Comparison of ENCODE assay signal across 9 mouse cellular contexts in the genomic region with DNA sequence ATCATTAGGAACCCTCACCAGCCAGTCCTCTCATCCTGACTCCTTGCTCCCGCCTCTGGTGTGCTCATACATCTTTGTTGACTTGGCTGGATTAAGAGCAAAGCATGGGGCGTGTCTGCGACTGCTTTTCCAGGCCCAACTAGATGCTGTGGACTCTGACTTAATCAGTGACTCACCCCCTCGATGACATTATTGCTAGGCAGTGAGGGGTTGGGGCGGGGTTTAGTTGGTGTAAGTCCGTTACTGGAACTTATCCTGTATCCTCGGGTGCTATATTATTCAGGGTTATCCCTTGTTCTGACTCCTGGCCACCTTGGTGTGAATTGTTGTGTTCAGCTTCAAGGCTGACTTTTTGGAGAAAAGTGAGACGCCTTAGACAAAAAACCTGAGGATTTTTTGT.
DNase-seq lines count a peak whose midpoint lies in the region; ATAC-seq and TF ChIP-seq lines count a peak whose summit lies in the region.
"Had no signal": no experiment of that assay in that cellular context is flagged by ENCODE, and none has a peak within 500 bp of the region (broad histone marks: within the 10 kb centered on the region; RNA-seq: fewer than 3 reads in every experiment).

No protein-coding gene starts in this region.

- H3K4me2 ChIP-seq in kidney, embryonic 15.5 days, result no peak overlapping the region
- H3K4me2 ChIP-seq: liver, embryonic 11.5 days had no signal

- no peaks in the 10 kb centered on the region for H3K27me3 ChIP-seq in testis, adult 2 months (ENCODE audit: control insufficient read depth, insufficient read depth, low read length)
- H3K27me3 ChIP-seq in midbrain, embryonic 10.5 days (ENCODE audit: low read depth, poor library complexity, severe bottlenecking), result no peaks in the 10 kb centered on the region
- no peaks in the 10 kb centered on the region for H3K27me3 ChIP-seq in kidney, embryonic 15.5 days

- peaks cover 7% of the 10 kb centered on the region; the same call in 1 of the 2 replicates for H3K4me1 ChIP-seq in testis, adult 2 months (ENCODE audit: control insufficient read depth, insufficient read depth, low read length)
- peaks cover 20% of the 10 kb centered on the region for H3K4me1 ChIP-seq in midbrain, embryonic 10.5 days
- peaks cover 3% of the 10 kb centered on the region; the same call in 1 of the 2 replicates for H3K4me1 ChIP-seq in kidney, embryonic 15.5 days

- DNase-seq in adrenal gland, adult 2 months, result peak; percentile 34
- no peak for DNase-seq in adrenal gland, postnatal 4 days (ENCODE audit: low spot score in 2 of 2)
- DNase-seq in testis, postnatal 10 days (ENCODE audit: low spot score), result no peak
- no peak for DNase-seq in midbrain, embryonic 10.5 days (ENCODE audit: low spot score)
- no peak for DNase-seq in frontal cortex, postnatal 25 days (ENCODE audit: low spot score in 2 of 2)
- no peak for DNase-seq in cerebellum, postnatal 14 days

- no peaks in the 10 kb centered on the region for H3K36me3 ChIP-seq in testis, adult 2 months (ENCODE audit: control insufficient read depth, insufficient read depth, low read length)
- no peaks in the 10 kb centered on the region for H3K36me3 ChIP-seq in midbrain, embryonic 10.5 days
- no peaks in the 10 kb centered on the region for H3K36me3 ChIP-seq in kidney, embryonic 15.5 days

- no peaks in the 10 kb centered on the region for H3K9me3 ChIP-seq in midbrain, embryonic 10.5 days (replicated peaks)
- H3K9me3 ChIP-seq in kidney, embryonic 15.5 days (replicated peaks), result no peaks in the 10 kb centered on the region

- WGBS in midbrain, embryonic 10.5 days, result 70% methylated on average over 8 of the region's 8 CpGs
- 69% methylated on average over 8 of the region's 8 CpGs for WGBS in kidney, embryonic 15.5 days

- no peak overlapping the region for H3K27ac ChIP-seq in testis, adult 2 months (ENCODE audit: control insufficient read depth, insufficient read depth, low read depth, low read length)
- peak overlapping the region; percentile 80 for H3K27ac ChIP-seq in midbrain, embryonic 10.5 days (replicated peaks)
- H3K27ac ChIP-seq in kidney, embryonic 15.5 days, result no peak overlapping the region

- TF ChIP-seq POLR2A in testis, adult 2 months (IDR thresholded peaks at IDR 0.05; ENCODE audit: control insufficient read depth, low read depth, low read length), result no peak

- H3K9ac ChIP-seq in kidney, embryonic 15.5 days, result no peak overlapping the region

- TF ChIP-seq CTCF in testis, adult 2 months (IDR thresholded peaks at IDR 0.05; ENCODE audit: control insufficient read depth, insufficient read depth, insufficient replicate concordance, low read depth, low read length), result no peak

- ATAC-seq in kidney, embryonic 15.5 days (replicated peaks; ENCODE audit: low FRiP score), result no peak

- H3K4me3 ChIP-seq in testis, adult 2 months (ENCODE audit: control insufficient read depth, low read depth, low read length), result peak overlapping the region; percentile 24; the same call in 1 of the 2 replicates
- H3K4me3 ChIP-seq in midbrain, embryonic 10.5 days, result no peak overlapping the region
- H3K4me3 ChIP-seq in kidney, embryonic 15.5 days (replicated peaks), result no peak overlapping the region
